Mouse (Mus musculus) kidney, adult 2 months (tissue): ENCODE measurements at regions not wholly inside any gene's neighbourhood (a gene's known extent, or its start where the extent isn't known, plus 50 kb on each side); places are given as distances from the start of the nearest gene placed in this dataset.

Source experiments
- DNase-seq: peaks from one replicate; pipeline ENCODE4 v3.0.0; 2021
- H3K27ac ChIP-seq: fragments of 200-500 bp; 2 replicates; pipeline ENCODE4 v1.5.1; 2012; ENCODE audit warnings: low read depth, low read length, control low read depth, inconsistent platforms; ENCODE audit not compliant: insufficient read depth
- H3K27me3 ChIP-seq: fragments of 200-500 bp; replicated peaks from 2 replicates; pipeline ENCODE4 v1.6.1; 2012; ENCODE audit warnings: mild to moderate bottlenecking, moderate library complexity, low read length, inconsistent platforms; ENCODE audit not compliant: control insufficient read depth, insufficient read depth
- H3K36me3 ChIP-seq: fragments of 200-500 bp; 2 replicates; pipeline ENCODE4 v1.6.1; 2012; ENCODE audit warnings: mild to moderate bottlenecking, moderate library complexity, low read length, inconsistent platforms; ENCODE audit not compliant: control insufficient read depth, insufficient read depth
- H3K4me1 ChIP-seq: fragments of 200-500 bp; 2 replicates; pipeline ENCODE4 v1.6.1; 2011; ENCODE audit warnings: low read length; ENCODE audit not compliant: control insufficient read depth, insufficient read depth
- H3K4me3 ChIP-seq: fragments of 200-500 bp; 2 replicates; pipeline ENCODE4 v1.5.1; 2011; ENCODE audit warnings: mild to moderate bottlenecking, low read depth, low read length, control low read depth; ENCODE audit not compliant: insufficient read depth
- CTCF ChIP-seq: fragments of 200-500 bp; conservative IDR thresholded peaks from 2 replicates; pipeline ENCODE4 v1.5.1; 2011; ENCODE audit warnings: low read depth, mild to moderate bottlenecking, control low read depth, low read length, moderate library complexity, mixed read lengths; ENCODE audit not compliant: insufficient read depth, insufficient read length
- POLR2A ChIP-seq: fragments of 200-500 bp; IDR thresholded peaks from one replicate; pipeline ENCODE4 v1.6.1; 2011; ENCODE audit warnings: low read depth, low read length, control low read depth
- WGBS: fragments of 180-500 bp; shearing (Covaris S2); methylation state at CpG from one replicate; pipeline ENCODE4 v1.1.7; 2018; 5-methylcytosine and 5-hydroxymethylcytosine counted together

GRCm38 (mm10) chr15:85634322-85635141 lies 52.3 kb upstream of the Wnt7b start:
- no peak for TF ChIP-seq CTCF
- peak; percentile 79 for TF ChIP-seq POLR2A
- DNase-seq, result peak; percentile 100
- no peaks in the 10 kb centered on the region for H3K36me3 ChIP-seq
- H3K4me3 ChIP-seq, result peak overlapping the region; percentile 95
- H3K4me1 ChIP-seq, result peaks cover 4% of the 10 kb centered on the region; the same call in 1 of the 2 replicates
- H3K27me3 ChIP-seq, result no peaks in the 10 kb centered on the region
- under 1% methylated on average over 58 of the region's 58 CpGs for WGBS
- H3K27ac ChIP-seq, result peak overlapping the region; percentile 100

GRCm38 (mm10) chr15:85635425-85635824 lies 53.2 kb upstream of the Wnt7b start:
- H3K27me3 ChIP-seq, result no peaks in the 10 kb centered on the region
- peaks cover 9% of the 10 kb centered on the region; the same call in 1 of the 2 replicates for H3K4me1 ChIP-seq
- no peaks in the 10 kb centered on the region for H3K36me3 ChIP-seq
- H3K4me3 ChIP-seq, result no peak overlapping the region
- no peak for DNase-seq
- TF ChIP-seq POLR2A, result no peak
- no peak for TF ChIP-seq CTCF
- 94% methylated on average over 6 of the region's 6 CpGs for WGBS
- peak overlapping the region; percentile 100; the same call in 1 of the 2 replicates for H3K27ac ChIP-seq

DNA sequence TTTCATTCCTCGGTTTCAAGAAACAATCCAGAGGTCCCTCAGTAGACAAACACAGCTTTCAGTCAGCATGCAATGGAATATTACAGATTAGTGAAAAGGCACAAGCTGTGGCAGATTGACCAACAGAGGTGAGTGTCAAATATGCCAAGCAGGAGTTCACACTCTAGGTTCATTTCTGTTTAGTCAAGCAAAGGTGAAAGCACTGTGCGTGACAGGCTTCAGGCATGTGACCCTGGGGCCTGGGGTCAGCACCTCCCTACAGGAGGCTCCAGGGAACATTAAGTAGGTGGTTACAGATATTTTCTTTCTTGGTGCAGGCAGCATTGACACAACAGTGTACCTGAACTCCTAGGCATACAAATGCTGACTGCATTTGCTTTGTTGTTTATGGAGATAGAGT lies 57.3 kb upstream of the Wnt7b start:
- H3K27ac ChIP-seq, result peak overlapping the region; percentile 77
- H3K4me3 ChIP-seq, result no peak overlapping the region
- TF ChIP-seq POLR2A (no peak), CTCF (no peak)
- H3K36me3 ChIP-seq, result no peaks in the 10 kb centered on the region
- H3K4me1 ChIP-seq, result peaks cover 21% of the 10 kb centered on the region; the same call in 1 of the 2 replicates
- no peaks in the 10 kb centered on the region for H3K27me3 ChIP-seq
- WGBS, result 52% methylated on average over 2 of the region's 2 CpGs
- peak; percentile 78 for DNase-seq

DNA sequence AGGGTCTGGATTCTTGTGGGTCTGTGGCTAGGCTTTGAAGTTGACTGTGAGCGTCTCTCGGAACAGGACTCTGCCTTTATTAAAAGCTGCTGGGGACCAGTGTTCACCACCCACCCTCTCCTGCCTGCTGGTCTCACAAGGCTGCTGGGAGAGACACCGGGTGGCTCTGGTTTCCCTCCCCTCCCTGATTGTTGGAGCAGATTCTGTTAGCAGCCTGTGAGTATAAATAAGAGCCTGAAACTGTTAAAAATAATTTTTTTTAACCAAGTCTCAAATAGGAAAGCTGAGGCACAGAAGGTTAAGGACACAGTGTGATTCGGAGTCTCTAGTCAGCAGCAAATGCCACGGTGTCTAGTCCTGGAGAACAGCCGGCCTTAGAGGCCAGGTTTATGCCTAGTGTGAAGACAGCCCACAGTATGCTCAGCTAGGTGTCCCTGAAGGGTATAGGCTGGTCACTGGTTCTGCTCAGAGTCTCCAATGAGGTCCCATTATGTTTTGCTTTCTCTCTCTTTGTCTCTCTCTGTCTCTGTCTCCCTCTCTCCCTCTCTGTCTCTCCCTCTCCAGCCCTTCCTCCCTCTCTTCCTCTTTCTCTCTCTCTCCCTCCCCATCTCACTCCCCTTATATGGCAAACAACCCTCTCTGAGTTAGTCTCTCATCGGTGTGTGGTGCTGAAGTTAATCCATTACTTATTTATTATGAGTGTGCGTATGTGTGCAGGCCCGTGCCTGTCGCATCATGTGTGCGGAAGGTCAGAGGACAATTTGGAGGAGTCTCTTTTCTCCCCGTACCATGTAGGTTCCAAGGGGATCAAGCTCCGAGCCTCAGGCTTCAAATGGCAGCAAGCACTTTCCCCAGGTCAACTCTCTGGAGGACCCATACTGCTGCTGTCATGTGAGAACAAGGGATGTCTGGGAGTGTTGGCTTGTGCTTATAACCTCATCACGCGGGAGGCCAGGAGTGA lies 59.1 kb upstream of the Wnt7b start:
- Histone ChIP-seq H3K4me3 (no peak overlapping the region), H3K27ac (peak overlapping the region; percentile 43), H3K4me1 (peaks cover 24% of the 10 kb centered on the region; the same call in 1 of the 2 replicates), H3K36me3 (no peaks in the 10 kb centered on the region), H3K27me3 (no peaks in the 10 kb centered on the region)
- peak; percentile 72 for DNase-seq
- no peak for TF ChIP-seq CTCF
- no peak for TF ChIP-seq POLR2A
- WGBS, result 53% methylated on average over 15 of the region's 15 CpGs

- Histone ChIP-seq H3K27me3 (no peaks in the 10 kb centered on the region), H3K36me3 (no peaks in the 10 kb centered on the region), H3K4me3 (peak overlapping the region; percentile 61), H3K27ac (peak overlapping the region; percentile 89), H3K4me1 (peaks cover 19% of the 10 kb centered on the region; the same call in 1 of the 2 replicates)
- no peak for TF ChIP-seq CTCF
- no peak for TF ChIP-seq POLR2A
- DNase-seq, result peak; percentile 76
- 25% methylated on average over 8 of the region's 8 CpGs for WGBS
Observed at GRCm38 (mm10) chr15:85645396-85645795, 63.1 kb upstream of the Wnt7b start.

GRCm38 (mm10) chr15:85645971-85646638 lies 63.8 kb upstream of the Wnt7b start:
- Histone ChIP-seq H3K36me3 (no peaks in the 10 kb centered on the region), H3K27me3 (no peaks in the 10 kb centered on the region), H3K4me3 (peak overlapping the region; percentile 61), H3K27ac (peak overlapping the region; percentile 89), H3K4me1 (peaks cover 12% of the 10 kb centered on the region; the same call in 1 of the 2 replicates)
- peak; percentile 84 for DNase-seq
- WGBS, result under 1% methylated on average over 33 of the region's 33 CpGs
- no peak for TF ChIP-seq POLR2A
- no peak for TF ChIP-seq CTCF
